Mouse (Mus musculus) liver, postnatal 0 days (tissue): Measurements from ENCODE around the gene Shbg. TPM values are rescaled to one million over a fixed set of nuclear protein-coding genes. Genes with fewer than 3 reads are reported as not detected.

ENCODE experiments used
- ATAC-seq: fragments of 200-750 bp; cut with Nextera tagmentation; 2 replicates; pipeline ENCODE4 v1.8.0; 2017; ENCODE audit warnings: mild to moderate bottlenecking, moderate library complexity
- DNase-seq: peaks from one replicate; pipeline ENCODE4 v3.0.0-alpha.2; 2016
- H3K27ac ChIP-seq: fragments of 300-500 bp; sonication (generic); 2 replicates; pipeline ENCODE4 v1.5.1; 2014; ENCODE audit warnings: antibody characterized with exemption, moderate library complexity, mild to moderate bottlenecking, low read depth
- H3K27me3 ChIP-seq: fragments of 300-500 bp; sonication (generic); 2 replicates; pipeline ENCODE4 v1.6.1; 2014; ENCODE audit warnings: low read length, control low read depth, mixed read lengths; ENCODE audit not compliant: insufficient read depth
- H3K36me3 ChIP-seq: fragments of 300-500 bp; sonication (generic); replicated peaks from 2 replicates; pipeline ENCODE4 v1.6.1; 2014; ENCODE audit warnings: mild to moderate bottlenecking, control low read depth, low read length, moderate library complexity, mixed read lengths; ENCODE audit not compliant: insufficient read depth
- H3K4me1 ChIP-seq: fragments of 300-500 bp; sonication (generic); 2 replicates; pipeline ENCODE4 v1.6.1; 2014; ENCODE audit warnings: antibody characterized with exemption, mild to moderate bottlenecking, control low read depth; ENCODE audit not compliant: insufficient read depth
- H3K4me2 ChIP-seq: fragments of 300-500 bp; sonication (generic); 2 replicates; pipeline ENCODE4 v1.6.1; 2014; ENCODE audit warnings: low read depth, mild to moderate bottlenecking, low read length, moderate library complexity, mixed read lengths
- H3K4me3 ChIP-seq: fragments of 300-500 bp; sonication (generic); 2 replicates; pipeline ENCODE4 v1.5.1; 2014; ENCODE audit warnings: low read depth, low read length
- H3K9ac ChIP-seq: fragments of 300-500 bp; sonication (generic); replicated peaks from 2 replicates; pipeline ENCODE4 v1.6.1; 2014; ENCODE audit warnings: mild to moderate bottlenecking, moderate library complexity
- H3K9me3 ChIP-seq: fragments of 300-500 bp; sonication (generic); 2 replicates; pipeline ENCODE4 v1.6.1; 2016; ENCODE audit warnings: mild to moderate bottlenecking, control low read depth, low read length, mixed read lengths
- CTCF ChIP-seq: sonication (generic); IDR thresholded peaks from 2 replicates; pipeline ENCODE4 v1.5.1; 2016; ENCODE audit warnings: antibody characterized with exemption, low read depth
- EP300 ChIP-seq: IDR thresholded peaks from 2 replicates; pipeline ENCODE4 v1.6.1; 2016; ENCODE audit warnings: antibody characterized with exemption, low read depth, mild to moderate bottlenecking
- WGBS: fragments of 180-500 bp; shearing (Covaris S2); extraction: QIAGEN DNeasy Blood & Tissue Kit; methylation state at CpG from one replicate; pipeline ENCODE4 v1.1.7; 2014; ENCODE audit not compliant: insufficient replicate concordance; 5-methylcytosine and 5-hydroxymethylcytosine counted together
- polyA plus RNA-seq: library from polyadenylated mRNA; unstranded; fragments of >200 nt; fragmentation: Nextera tagmentation; extraction: Ambion mirVana; gene quantifications from 2 replicates; pipeline ENCODE4 v1.2.1, GENCODE M21; 2015

The Shbg gene
- polyA plus RNA-seq, 1 experiment from 2014 or later: 4.3 TPM

- 1% methylated on average over 42 of the region's 73 CpGs for WGBS
- H3K36me3 ChIP-seq: no peaks in the 10 kb centered on the region
- peaks cover 40% of the 10 kb centered on the region for H3K4me1 ChIP-seq
- H3K27ac ChIP-seq: peak overlapping the region; percentile 76
- ATAC-seq (peak; percentile 18), DNase-seq (peak; percentile 36)
- peak overlapping the region; percentile 100 for H3K4me2 ChIP-seq
- TF ChIP-seq CTCF (no peak), EP300 (no peak)
- H3K9me3 ChIP-seq: no peaks in the 10 kb centered on the region
- peak overlapping the region; percentile 67 for H3K9ac ChIP-seq
- H3K4me3 ChIP-seq: peak overlapping the region; percentile 59
- peaks cover 7% of the 10 kb centered on the region; the same call in 1 of the 2 replicates for H3K27me3 ChIP-seq
These were observed 12.7 kb downstream of the Shbg start for GRCm38 (mm10) chr11:69604795-69605664.

- 55% methylated on average over 3 of the region's 3 CpGs for WGBS
- Histone ChIP-seq H3K36me3 (no peaks in the 10 kb centered on the region), H3K27ac (no peak overlapping the region; the same call in 1 of the 2 replicates), H3K9me3 (no peaks in the 10 kb centered on the region), H3K4me1 (peaks cover 45% of the 10 kb centered on the region), H3K4me2 (peak overlapping the region; percentile 100), H3K4me3 (peak overlapping the region; percentile 59), H3K9ac (peak overlapping the region; percentile 67), H3K27me3 (peaks cover 7% of the 10 kb centered on the region; the same call in 1 of the 2 replicates)
- no peak for ATAC-seq
- peak; percentile 12 for DNase-seq
- TF ChIP-seq CTCF (no peak), EP300 (no peak)
These were observed 13.4 kb downstream of the Shbg start for GRCm38 (mm10) chr11:69604347-69604746.

- Histone ChIP-seq H3K9me3 (no peaks in the 10 kb centered on the region), H3K4me3 (no peak overlapping the region), H3K27me3 (peaks cover 7% of the 10 kb centered on the region; the same call in 1 of the 2 replicates), H3K36me3 (no peaks in the 10 kb centered on the region), H3K4me1 (peaks cover 48% of the 10 kb centered on the region), H3K27ac (no peak overlapping the region), H3K4me2 (peak overlapping the region; percentile 100; the same call in 1 of the 2 replicates), H3K9ac (no peak overlapping the region)
- ATAC-seq (no peak), DNase-seq (peak; percentile 11)
- WGBS: 73% methylated on average over 8 of the region's 8 CpGs
- TF ChIP-seq EP300: no peak
- no peak for TF ChIP-seq CTCF
These were observed 14.2 kb downstream of the Shbg start for GRCm38 (mm10) chr11:69603516-69603915.

GRCm38 (mm10) chr11:69601768-69602167, 15.9 kb downstream of the Shbg start:
- Histone ChIP-seq H3K4me1 (peaks cover 48% of the 10 kb centered on the region), H3K4me3 (no peak overlapping the region), H3K36me3 (no peaks in the 10 kb centered on the region), H3K27ac (no peak overlapping the region; the same call in 1 of the 2 replicates), H3K9me3 (no peaks in the 10 kb centered on the region), H3K27me3 (peaks cover 7% of the 10 kb centered on the region; the same call in 1 of the 2 replicates), H3K4me2 (no peak overlapping the region), H3K9ac (0 out of 2 replicates have a peak overlapping the region, but pooled peaks have one; percentile 17)
- no peak for ATAC-seq
- WGBS: 42% methylated on average over 3 of the region's 3 CpGs
- TF ChIP-seq EP300 (no peak), CTCF (no peak)
- no peak for DNase-seq

- ATAC-seq (peak; percentile 18; the same call in 1 of the 2 replicates), DNase-seq (no peak)
- H3K9ac ChIP-seq: 0 out of 2 replicates have a peak overlapping the region, but pooled peaks have one; percentile 34
These were observed 17.6 kb downstream of the Shbg start for GRCm38 (mm10) chr11:69600098-69600497.

GRCm38 (mm10) chr11:69599436-69599835, 18.3 kb downstream of the Shbg start:
- Histone ChIP-seq H3K9me3 (no peaks in the 10 kb centered on the region), H3K4me2 (peak overlapping the region; percentile 48), H3K9ac (no peak overlapping the region; the same call in 1 of the 2 replicates), H3K36me3 (no peaks in the 10 kb centered on the region), H3K27me3 (no peaks in the 10 kb centered on the region; the same call in 1 of the 2 replicates), H3K4me3 (no peak overlapping the region), H3K4me1 (peaks cover 34% of the 10 kb centered on the region), H3K27ac (peak overlapping the region; percentile 52)
- DNase-seq (no peak), ATAC-seq (peak; percentile 64)
- 14% methylated on average over 9 of the region's 9 CpGs for WGBS
- TF ChIP-seq EP300 (peak; percentile 53; the same call in 1 of the 2 replicates), CTCF (peak; percentile 33)

More at GRCm38 (mm10) chr11:69600098-69600497, 17.6 kb downstream of the Shbg start:
- no peak for TF ChIP-seq EP300
- no peak for TF ChIP-seq CTCF
- WGBS: 36% methylated on average over 6 of the region's 6 CpGs
- peak overlapping the region; percentile 52 for H3K27ac ChIP-seq
- H3K4me1 ChIP-seq: peaks cover 38% of the 10 kb centered on the region
- H3K4me3 ChIP-seq: no peak overlapping the region
- H3K36me3 ChIP-seq: no peaks in the 10 kb centered on the region
- no peaks in the 10 kb centered on the region for H3K9me3 ChIP-seq
- peak overlapping the region; percentile 48 for H3K4me2 ChIP-seq
- peaks cover under 1% of the 10 kb centered on the region; the same call in 1 of the 2 replicates for H3K27me3 ChIP-seq
